22 mouse cellular contexts compared by ENCODE assay signal in the genomic region with DNA sequence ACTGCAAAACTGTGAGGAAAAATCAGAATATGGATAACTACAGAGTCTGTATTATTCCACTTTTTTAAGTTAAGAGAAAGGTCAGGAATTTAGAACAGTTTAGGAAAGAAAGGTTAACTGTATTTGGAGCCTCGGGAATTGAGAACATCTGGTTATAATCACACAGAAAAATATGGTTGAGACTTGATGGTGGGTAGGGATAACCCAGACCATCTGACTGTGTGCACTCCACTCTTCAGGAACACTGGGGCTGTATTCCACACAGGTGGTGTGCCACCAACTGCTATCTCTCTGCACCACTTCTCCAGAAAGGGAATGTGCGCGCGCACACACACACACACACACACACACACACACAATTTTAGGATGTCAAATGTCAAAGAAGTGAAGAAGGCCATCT. TPM values are rescaled to one million over a fixed set of nuclear protein-coding genes. Genes with fewer than 3 reads are reported as not detected.
DNase-seq lines count a peak whose midpoint lies in the region; ATAC-seq lines count a peak whose summit lies in the region.
"Had no signal": no experiment of that assay in that cellular context is flagged by ENCODE, and none has a peak within 500 bp of the region (broad histone marks: within the 10 kb centered on the region; RNA-seq: fewer than 3 reads in every experiment).

No protein-coding gene starts in this region.

- WGBS in midbrain, embryonic 15.5 days, result 88% methylated on average over 4 of the region's 4 CpGs
- 94% methylated on average over 4 of the region's 4 CpGs for WGBS in midbrain, embryonic 11.5 days
- WGBS in embryonic facial prominence, embryonic 11.5 days, result 67% methylated on average over 4 of the region's 4 CpGs

- no peak overlapping the region for H3K4me2 ChIP-seq in midbrain, embryonic 15.5 days
- H3K4me2 ChIP-seq in midbrain, embryonic 11.5 days, result no peak overlapping the region
- H3K4me2 ChIP-seq in embryonic facial prominence, embryonic 11.5 days (ENCODE audit: low read depth, low read length), result no peak overlapping the region
- H3K4me2 ChIP-seq: hindbrain, embryonic 12.5 days had no signal

- no peaks in the 10 kb centered on the region for H3K36me3 ChIP-seq in midbrain, embryonic 15.5 days (replicated peaks)
- H3K36me3 ChIP-seq in midbrain, embryonic 11.5 days (ENCODE audit: control insufficient read depth, insufficient read depth, low read length), result no peaks in the 10 kb centered on the region
- no peaks in the 10 kb centered on the region for H3K36me3 ChIP-seq in embryonic facial prominence, embryonic 11.5 days (replicated peaks; ENCODE audit: control insufficient read depth, insufficient read depth, low read depth, low read length)
- H3K36me3 ChIP-seq: G1E; heart, embryonic 10.5 days; hindbrain, embryonic 12.5 days had no signal

- H3K9me3 ChIP-seq in midbrain, embryonic 15.5 days, result no peaks in the 10 kb centered on the region
- H3K9me3 ChIP-seq in midbrain, embryonic 11.5 days (ENCODE audit: control insufficient read depth, low read length), result no peaks in the 10 kb centered on the region
- no peaks in the 10 kb centered on the region for H3K9me3 ChIP-seq in embryonic facial prominence, embryonic 11.5 days (replicated peaks; ENCODE audit: control insufficient read depth, low read length)
- H3K9me3 ChIP-seq: G1E; heart, embryonic 10.5 days; hindbrain, embryonic 12.5 days had no signal

- 0 out of 2 replicates have a peak, but pooled peaks have one; percentile 39 for ATAC-seq in midbrain, embryonic 15.5 days (replicated peaks)
- ATAC-seq in midbrain, embryonic 11.5 days (ENCODE audit: low FRiP score), result no peak
- ATAC-seq in embryonic facial prominence, embryonic 11.5 days (replicated peaks; ENCODE audit: insufficient number of reproducible peaks, low FRiP score, low TSS enrichment, low read depth), result no peak; the same call in 1 of the 2 replicates
- ATAC-seq: hindbrain, embryonic 16.5 days; inflammation-experienced regulatory T-cells, adult 6 months; intestine, postnatal 0 days had no signal

- 0 out of 2 replicates have a peak, but pooled peaks cover 4% of the 10 kb centered on the region for H3K4me1 ChIP-seq in midbrain, embryonic 15.5 days
- no peaks in the 10 kb centered on the region for H3K4me1 ChIP-seq in midbrain, embryonic 11.5 days (ENCODE audit: control insufficient read depth, insufficient read depth, low read length)
- H3K4me1 ChIP-seq in embryonic facial prominence, embryonic 11.5 days (ENCODE audit: control insufficient read depth, insufficient read depth, low read length), result no peaks in the 10 kb centered on the region
- H3K4me1 ChIP-seq: heart, embryonic 10.5 days; hindbrain, embryonic 12.5 days had no signal

- no peaks in the 10 kb centered on the region for H3K27me3 ChIP-seq in midbrain, embryonic 15.5 days (replicated peaks)
- H3K27me3 ChIP-seq in midbrain, embryonic 11.5 days (ENCODE audit: control insufficient read depth, insufficient read depth, low read length), result no peaks in the 10 kb centered on the region
- peaks cover 2% of the 10 kb centered on the region; the same call in 1 of the 2 replicates for H3K27me3 ChIP-seq in embryonic facial prominence, embryonic 11.5 days (ENCODE audit: control insufficient read depth, insufficient read depth, low read length)
- H3K27me3 ChIP-seq: hindbrain, embryonic 12.5 days had no signal

- no peak overlapping the region for H3K4me3 ChIP-seq in midbrain, embryonic 15.5 days
- no peak overlapping the region for H3K4me3 ChIP-seq in midbrain, embryonic 11.5 days (ENCODE audit: low read depth, low read length)
- no peak overlapping the region for H3K4me3 ChIP-seq in embryonic facial prominence, embryonic 11.5 days (ENCODE audit: low read depth, low read length)
- H3K4me3 ChIP-seq: heart, embryonic 10.5 days; hindbrain, embryonic 12.5 days had no signal

- no peak overlapping the region for H3K9ac ChIP-seq in midbrain, embryonic 15.5 days
- H3K9ac ChIP-seq in midbrain, embryonic 11.5 days (ENCODE audit: low read length), result no peak overlapping the region
- H3K9ac ChIP-seq in embryonic facial prominence, embryonic 11.5 days (replicated peaks; ENCODE audit: low read length), result no peak overlapping the region
- H3K9ac ChIP-seq: forebrain, postnatal 0 days; hindbrain, embryonic 12.5 days had no signal

- no peak overlapping the region for H3K27ac ChIP-seq in midbrain, embryonic 15.5 days
- H3K27ac ChIP-seq in midbrain, embryonic 11.5 days (ENCODE audit: low read depth, low read length), result no peak overlapping the region
- H3K27ac ChIP-seq in embryonic facial prominence, embryonic 11.5 days (replicated peaks; ENCODE audit: low read depth, low read length), result no peak overlapping the region
- H3K27ac ChIP-seq: heart, embryonic 10.5 days; hindbrain, embryonic 12.5 days had no signal

- DNase-seq in midbrain, embryonic 11.5 days (ENCODE audit: low spot score, missing footprints), result no peak
- peak; percentile 68 for DNase-seq in embryonic facial prominence, embryonic 11.5 days (ENCODE audit: low spot score)
- peak; percentile 13 for DNase-seq in neural tube, embryonic 10.5 days (ENCODE audit: extremely low spot score, low spot score)
- no peak for DNase-seq in frontal cortex, postnatal 36 days (ENCODE audit: low spot score in 2 of 2)
- no peak for DNase-seq in adipocyte (ENCODE audit: low spot score)
- DNase-seq: adrenal gland, postnatal 14 days; B cell, adult 2 months; cerebellum, adult 11-12 months; cerebellum, adult 9-11 months; cerebellum, postnatal 36 days; gastrocnemius, postnatal 10 days; heart, adult 18-20 months; heart, postnatal 10 days; heart, postnatal 4 days had no signal

RNA-seq across cellular contexts. Expression of a gene that starts 31.1 kb away (rescaled TPM):
- 29.7 and 32.3 TPM in 2 replicates for polyA plus RNA-seq in midbrain, embryonic 15.5 days (2015; fragmentation: Nextera tagmentation; extraction: Ambion mirVana)
- 42.5 and 46.4 TPM in 2 replicates for polyA plus RNA-seq in midbrain, embryonic 11.5 days (2014; fragmentation: Nextera tagmentation; extraction: Ambion mirVana)
- polyA plus RNA-seq in embryonic facial prominence, embryonic 11.5 days (2014; fragmentation: Nextera tagmentation; extraction: Ambion mirVana), result 42.4 and 43.3 TPM in 2 replicates

Comparison
In these comparisons a context has a peak if more than half of its experiments do, and no peak if none do; other contexts are left out.
1. DNase-seq: peak in embryonic facial prominence, embryonic 11.5 days (single experiment) and neural tube, embryonic 10.5 days (single experiment); none in midbrain, embryonic 11.5 days (single experiment), frontal cortex, postnatal 36 days (0 of 2) and adipocyte (single experiment).